Mouse (Mus musculus) cerebellum, adult 18-20 months (tissue): ENCODE measurements at regions not wholly inside any gene's neighbourhood (a gene's known extent, or its start where the extent isn't known, plus 50 kb on each side); places are given as distances from the start of the nearest gene placed in this dataset.

ENCODE experiments used
- DNase-seq, 2 experiments: peaks; one replicate each; pipeline ENCODE4 v3.0.0; 2021

DNA sequence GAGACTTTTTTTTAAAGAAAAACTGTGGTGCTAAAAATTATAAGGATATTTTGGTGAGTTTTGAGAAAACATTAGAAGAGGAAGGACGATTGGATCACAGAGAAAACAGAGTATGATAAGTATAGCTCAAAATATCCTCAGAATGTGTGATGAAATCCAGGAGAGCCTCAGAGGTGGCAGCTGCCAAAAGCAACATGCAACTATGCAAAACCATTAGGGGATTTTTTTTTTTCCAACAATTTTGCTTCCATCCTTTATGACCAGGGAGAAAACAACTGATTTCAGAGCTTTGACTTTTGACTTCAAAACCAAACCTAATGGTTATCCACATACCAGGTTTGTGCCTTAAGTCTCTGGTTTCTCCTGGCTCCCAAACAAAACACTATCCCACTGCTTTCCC lies 267.4 kb upstream of the Erbb4 start:
- DNase-seq, result no peak

DNA sequence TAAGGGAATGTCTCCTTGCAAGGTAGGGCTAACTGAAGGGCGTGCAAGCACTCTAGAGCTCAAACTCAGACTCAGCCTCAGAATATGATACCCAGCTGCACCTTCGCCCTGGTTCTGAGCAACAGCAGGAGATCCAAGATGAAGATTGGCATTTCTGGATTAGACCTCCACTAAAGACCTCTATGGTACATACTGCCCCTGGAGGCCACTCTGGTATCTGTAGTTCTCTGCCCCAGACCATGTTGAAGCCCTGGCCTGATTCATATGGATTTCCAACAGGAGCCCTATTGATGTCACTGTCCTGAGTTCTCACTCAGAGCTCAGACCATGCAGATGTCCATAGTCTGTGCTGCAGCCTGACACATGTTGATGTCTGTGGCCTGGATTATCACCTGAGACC lies 262.2 kb upstream of the Erbb4 start:
- DNase-seq, result no peak

DNA sequence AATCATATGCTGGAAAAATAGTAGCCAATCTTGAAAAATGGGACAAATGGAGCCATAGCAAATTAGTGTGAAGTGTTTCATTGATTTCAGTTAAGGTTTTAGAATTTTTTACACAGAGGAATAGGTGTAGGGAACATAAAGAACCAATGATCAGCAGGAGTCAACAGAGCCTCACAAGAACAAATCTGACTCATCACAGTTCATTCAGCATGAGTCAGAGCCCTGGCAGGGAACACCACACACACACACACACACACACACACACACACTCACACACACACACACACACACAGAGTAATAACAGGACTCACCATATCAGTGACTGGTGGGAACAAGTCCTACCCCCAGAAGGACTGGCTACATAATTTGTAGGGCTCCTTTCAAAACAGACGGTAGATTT lies 259.7 kb upstream of the Erbb4 start:
- no peak for DNase-seq

DNA sequence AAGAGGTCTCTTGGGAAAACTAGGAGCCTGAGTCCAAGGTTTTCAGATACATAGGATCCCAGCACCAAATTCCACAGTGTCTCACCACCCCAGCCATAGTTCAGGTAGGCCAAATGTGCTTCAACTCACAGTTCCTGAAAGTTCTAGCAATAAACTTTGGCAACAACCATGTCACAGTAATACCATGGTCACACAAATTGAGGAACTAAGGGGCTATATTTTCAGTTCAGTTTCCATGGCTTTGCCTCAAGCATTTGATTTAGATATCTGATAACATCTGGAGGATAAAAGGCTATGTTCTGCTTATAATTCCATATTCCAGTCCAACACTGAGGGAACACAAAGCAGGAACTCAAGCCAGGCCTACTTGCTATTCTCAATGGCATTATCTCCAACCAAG lies 256.2 kb upstream of the Erbb4 start:
- DNase-seq, result no peak

DNA sequence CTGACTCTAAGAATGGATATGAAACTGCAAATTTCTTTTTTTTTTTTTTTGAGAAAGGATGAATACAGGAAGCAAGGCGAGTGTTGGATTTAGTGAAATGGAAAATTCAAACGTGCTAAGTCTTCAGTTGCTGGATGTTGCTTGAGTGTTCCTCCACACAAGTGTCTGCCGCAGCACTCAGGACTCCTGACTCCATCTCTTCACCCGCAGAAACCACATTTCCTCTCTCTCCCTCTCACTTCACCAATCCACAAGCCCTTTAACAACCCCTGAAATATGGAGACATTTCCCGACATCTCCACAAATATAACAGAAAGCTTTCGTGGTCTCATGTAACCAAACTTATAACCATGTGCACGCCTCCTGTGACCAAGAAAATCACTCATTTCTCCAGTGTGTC lies 249.7 kb upstream of the Erbb4 start:
- DNase-seq, result no peak

DNA sequence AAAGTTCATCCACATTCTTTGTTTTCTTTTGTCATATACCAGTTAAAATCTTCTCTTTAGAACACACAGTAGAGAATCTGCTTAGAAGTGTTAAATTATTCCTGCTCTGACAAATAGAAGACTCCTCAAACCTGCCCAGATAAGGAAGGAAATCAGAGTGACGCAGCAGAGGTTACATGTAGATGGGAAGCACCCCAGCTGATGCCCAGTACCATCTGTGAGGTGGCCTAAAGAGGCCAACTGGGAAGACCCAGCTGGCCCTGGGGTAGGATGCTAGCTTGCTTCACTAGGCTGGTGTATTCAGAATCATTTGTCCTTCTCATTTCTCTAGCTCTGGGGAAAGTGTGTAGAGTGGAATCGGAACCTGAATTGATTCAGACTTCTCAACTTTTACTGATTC lies 242.6 kb upstream of the Erbb4 start:
- no peak for DNase-seq

DNA sequence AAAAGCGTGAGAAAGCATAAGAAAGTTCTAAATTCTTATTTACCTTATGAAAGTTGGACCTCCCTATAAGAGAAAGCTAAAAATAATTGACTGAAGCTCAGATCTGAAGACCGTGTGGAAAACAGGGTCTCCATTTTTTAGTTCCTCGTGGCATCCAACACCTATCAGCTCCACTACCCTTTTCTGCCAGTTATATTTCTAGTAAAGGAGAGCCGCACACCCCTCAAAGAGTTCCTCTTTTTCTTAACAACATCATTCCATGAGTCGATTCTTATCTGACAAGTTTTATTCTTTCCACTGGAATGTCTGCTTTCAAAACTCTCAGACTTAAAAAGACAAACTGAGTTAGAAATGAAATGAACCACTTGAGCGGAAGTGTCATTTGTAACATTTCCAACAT lies 242.0 kb upstream of the Erbb4 start:
- no peak for DNase-seq

DNA sequence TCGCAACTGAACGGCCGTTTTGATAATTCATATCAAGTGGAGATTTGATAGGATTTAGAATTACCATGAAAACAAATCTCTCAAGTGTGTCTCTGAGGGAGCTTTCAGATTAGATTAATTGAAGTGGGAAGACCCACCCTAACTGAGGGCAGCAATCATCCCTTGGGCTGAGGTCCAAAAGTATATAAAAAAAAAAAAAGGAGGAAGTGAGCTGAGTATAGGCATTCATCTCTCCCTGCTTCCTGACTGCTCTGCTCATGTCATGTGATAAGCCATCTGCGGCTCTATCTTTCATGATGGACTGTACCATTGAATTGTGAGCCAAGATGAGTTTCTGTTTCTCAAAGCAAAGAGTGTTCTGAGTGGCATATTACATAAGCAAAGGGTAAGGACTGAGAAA lies 234.2 kb upstream of the Erbb4 start:
- no peak for DNase-seq

DNA sequence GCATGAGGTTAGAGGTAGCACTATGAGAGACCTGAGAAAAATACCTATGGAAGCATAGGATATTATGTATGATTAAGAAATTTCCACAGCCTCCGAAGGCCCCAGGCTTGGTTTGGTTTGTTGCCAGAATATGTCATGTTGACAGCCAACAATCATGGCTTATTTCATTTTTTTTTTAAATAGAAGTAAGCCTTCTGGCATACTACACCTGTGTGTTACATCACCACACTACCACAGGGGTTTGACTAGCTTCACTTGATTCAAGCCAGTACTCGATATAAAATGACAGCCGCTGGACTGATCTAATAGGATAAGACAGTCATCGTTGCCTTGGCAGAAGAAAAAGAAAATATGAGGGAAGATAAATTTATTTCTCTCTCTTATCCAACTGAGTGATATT lies 232.6 kb upstream of the Erbb4 start:
- no peak for DNase-seq

DNA sequence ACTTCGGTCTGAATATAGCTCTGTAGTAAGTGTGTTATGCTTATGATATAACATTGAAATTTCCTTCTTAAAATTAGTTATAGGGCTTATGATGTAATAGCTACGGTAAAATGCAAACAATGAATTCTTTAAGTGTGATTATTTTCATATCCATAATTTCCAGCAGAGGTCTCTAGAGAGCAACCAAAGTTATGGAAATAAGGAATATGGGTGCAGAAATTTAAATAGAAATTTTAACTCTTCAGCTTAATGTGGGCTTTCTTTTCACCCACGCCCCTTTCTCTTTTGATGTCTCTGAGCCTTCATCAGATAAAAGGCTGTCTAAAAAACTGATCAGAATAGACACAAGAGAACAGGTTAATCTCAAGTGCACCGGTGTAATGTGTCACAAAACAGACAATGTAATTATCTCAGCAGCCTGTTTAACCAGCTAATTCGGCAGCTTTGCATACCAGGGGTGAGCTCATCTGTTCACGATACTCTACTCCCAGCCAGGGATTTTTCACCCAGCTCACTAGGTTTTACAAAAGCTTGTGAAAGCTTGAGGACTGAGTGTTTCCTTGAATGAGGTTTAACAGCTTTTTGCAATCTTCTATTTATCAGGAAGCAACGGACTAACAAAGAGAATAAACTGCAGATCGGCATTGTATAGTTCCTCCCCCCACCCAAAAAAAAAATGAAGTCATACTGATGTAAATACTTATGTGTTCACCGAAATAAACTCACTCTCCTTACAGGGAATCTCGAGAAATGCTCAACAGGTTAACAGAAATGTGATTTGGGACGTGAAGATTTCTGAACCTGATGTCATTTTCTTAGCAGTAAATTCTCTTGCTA lies 223.8 kb upstream of the Erbb4 start:
- no peak for DNase-seq

DNA sequence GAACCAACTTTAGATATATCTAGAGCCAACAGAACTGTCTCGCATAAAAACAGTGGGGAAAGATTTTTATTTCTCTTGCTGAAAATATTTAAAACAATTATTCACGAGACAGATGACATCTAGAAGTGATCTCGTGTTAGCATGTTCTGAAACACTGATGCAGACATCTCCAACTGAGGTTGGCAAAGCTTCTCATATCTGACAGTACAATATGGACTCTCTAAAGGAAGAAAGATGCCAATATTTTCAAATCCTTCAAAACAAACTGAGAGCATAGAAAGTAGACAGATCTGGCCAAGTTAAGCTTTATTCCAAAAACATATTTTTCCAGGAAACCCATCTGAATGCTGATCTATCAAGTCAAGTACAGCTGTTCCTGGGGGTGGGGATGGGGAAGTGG lies 221.5 kb upstream of the Erbb4 start:
- DNase-seq, result no peak

DNA sequence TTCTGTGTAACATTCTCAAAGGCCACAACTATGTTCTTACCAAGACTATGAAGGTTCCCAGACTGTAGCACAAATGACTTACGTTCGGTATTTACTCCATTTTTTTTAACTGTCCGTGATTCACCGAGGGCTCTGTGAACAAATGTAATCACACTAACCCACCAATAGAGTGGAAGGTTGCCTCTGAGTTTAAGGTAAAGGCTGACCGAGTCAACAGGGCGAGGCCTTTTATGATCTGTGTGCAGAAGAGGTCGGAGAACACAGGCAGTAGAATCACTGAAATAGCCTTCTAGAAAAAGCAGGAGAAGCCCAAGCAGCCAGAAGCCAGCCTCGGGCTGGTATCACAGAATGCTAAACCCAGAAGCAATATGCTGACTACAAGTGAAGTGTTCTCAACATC lies 218.9 kb upstream of the Erbb4 start:
- DNase-seq, result no peak

DNA sequence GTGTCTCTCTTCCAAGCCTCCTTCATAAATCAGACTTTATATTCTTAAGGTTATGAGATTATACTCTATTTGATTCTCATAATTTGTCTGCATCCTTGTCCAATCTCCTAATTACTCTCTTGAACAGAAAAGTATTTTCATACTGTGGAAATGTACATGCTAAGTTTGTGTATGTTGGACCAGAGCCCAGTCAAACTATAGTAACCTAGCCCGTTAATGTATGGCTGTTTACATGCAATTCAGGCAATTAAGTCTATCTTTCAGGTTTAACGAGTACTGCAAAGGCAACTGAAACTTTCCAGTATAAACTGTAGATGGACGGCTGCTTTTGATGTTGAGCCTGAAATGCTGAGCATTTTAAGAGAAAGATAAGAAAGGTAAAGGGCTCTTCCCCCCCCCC lies 211.7 kb upstream of the Erbb4 start:
- DNase-seq, result no peak

DNA sequence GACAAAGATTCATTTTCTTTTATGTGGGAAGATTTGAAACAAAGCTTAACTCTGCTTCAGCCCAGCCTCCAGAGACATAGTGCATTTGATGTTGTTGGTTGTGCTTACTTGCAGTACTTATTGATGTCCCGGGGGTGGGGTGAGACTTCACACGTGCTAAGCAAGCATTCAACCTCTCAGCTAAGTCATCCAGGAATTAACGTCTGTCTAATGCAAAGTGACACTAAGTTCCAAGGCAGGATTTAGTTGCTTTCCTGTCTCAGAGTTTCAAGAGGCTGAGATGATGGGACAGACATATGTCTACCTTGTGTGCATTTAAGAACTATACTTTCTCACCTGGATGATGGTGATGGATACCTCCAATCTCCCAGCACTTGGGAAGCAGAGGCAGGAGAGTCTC lies 189.0 kb upstream of the Erbb4 start:
- no peak for DNase-seq

DNA sequence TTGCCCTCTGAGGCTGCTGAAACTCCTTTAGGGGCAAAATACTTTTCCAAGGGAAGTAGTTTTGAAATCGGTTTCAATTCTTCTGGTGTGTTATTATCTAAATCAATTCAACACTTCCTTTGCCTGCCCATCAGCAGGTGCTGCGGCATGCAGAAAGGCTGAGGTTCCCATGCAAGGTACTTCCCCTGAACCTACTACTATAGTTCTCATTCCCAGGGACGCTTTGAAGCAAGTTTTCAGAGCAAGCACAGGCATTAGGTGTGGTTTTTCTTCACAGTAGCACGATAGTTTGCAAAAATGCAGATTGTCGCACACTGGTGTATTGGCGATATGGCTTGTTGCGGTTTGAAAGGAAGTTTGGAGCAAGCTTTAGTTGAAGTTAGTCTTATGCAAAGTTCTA lies 183.5 kb upstream of the Erbb4 start:
- DNase-seq, result no peak

DNA sequence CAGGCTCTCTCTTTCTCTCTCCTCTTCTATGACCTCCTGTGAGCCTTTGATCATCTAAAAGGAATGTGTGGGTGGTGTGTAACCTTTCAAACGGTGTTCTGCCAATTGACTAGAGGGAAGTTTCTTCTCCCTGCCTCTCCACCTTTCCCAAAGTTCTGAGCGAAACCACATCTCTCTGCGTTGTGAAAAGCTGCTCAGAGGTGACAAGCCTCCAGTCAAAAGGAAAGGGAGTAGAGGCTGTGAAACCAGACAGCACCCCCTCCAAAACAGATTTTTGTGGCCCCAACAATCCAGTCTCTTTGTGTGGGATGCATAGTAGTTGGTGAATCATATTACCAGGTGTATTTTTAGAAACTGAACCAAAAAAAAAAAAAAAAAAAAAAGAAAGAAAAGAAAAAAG lies 178.5 kb upstream of the Erbb4 start:
- DNase-seq, result no peak

DNA sequence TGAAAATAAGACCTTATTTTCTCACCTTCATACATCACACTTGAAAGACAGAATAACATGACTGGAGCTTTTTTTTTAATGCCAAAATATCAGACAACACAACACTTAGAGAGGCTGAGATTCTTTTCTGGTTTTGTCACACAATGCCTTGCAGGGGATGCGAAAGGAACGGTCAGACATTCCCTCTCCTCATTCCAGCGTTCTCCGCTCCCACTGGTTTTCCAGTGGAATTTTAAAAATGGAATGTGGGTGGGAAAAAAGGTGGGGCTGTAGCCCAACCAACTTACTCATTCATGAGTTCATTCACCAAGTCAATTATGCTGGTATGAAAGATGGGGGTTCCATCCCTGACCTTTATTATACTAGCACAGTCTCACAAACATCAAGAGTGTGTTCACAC lies 169.6 kb upstream of the Erbb4 start:
- DNase-seq, result no peak

DNA sequence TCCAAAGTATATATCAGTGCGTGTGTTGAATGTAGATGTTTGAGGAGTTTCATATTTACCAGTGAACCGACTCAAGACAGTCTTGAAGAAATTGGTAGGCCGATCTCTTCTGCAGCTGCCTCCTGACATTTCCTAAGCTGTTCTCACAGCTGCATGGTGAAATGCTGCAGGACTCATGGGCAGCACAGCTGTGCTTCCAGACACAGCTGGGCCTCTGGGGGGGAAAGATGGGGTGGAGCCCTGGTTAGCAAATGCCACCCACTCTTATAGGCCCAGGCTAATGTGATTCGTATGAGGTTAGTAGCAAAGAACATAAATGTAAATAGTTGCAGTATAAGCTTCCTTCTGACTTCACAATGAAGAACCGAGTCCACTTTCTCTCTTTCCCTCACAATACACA lies 139.8 kb upstream of the Erbb4 start:
- no peak for DNase-seq

DNA sequence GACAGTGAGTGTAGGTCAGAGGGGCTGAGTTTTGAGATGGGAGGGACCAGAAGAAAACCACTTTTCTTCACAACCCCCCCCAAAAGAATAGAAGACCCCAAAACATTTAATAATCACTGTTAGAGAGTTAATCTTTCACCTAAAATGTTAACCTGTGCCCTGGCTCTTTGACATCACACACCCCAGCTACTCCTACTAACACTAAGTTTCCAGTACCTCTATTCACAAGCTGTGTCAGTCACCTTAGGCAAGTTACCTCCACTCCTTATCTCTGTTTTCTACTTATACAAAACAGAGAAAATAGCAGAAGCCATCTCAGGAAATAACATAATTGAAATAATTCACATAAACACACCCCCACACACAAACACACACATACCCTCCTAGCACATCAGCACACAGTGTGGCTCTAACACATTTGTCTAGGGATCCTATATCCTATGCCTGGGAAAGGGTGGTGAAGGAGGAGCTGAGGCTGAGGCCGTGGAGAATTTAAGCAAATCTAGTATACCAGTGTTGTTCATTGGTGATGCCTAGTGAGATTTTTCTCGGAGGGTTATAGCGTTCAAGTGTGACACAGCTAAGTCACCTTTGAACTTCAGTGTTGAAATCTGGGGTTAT lies 134.5 kb upstream of the Erbb4 start:
- DNase-seq, result no peak

DNA sequence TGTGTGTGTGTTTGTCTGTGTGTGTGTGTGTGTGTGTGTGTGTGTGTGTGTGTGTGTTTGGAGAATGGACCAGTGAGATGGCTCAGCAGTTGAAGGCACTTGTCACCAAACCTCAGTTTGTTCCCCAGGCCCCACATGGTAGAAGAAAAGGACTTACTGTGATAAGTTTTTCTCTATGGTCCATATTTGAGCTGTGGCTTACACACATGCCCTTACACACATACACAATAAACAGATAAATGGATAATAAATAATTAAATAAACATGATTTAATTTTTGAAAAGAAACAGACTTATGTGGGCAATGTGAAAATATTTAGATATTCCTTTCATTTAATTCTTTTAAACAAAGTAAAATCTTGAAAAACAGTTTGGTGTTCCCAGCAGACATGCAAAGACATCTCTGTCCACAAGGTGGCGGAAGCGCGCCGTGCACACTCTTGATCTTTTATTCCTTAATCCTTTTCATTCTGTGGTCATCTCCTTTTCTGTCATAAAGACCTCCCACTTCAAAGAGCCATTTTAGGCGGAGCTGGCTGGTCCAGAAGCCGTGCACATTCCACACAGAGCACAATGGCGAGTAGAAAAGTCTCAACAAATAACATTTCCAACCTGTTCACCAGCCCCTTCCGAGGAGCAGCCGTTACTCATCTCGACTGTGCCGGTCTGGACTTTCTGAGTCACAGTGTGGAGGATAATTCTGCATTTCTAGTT lies 133.8 kb upstream of the Erbb4 start:
- peak; percentile 19 to 55 for DNase-seq

DNA sequence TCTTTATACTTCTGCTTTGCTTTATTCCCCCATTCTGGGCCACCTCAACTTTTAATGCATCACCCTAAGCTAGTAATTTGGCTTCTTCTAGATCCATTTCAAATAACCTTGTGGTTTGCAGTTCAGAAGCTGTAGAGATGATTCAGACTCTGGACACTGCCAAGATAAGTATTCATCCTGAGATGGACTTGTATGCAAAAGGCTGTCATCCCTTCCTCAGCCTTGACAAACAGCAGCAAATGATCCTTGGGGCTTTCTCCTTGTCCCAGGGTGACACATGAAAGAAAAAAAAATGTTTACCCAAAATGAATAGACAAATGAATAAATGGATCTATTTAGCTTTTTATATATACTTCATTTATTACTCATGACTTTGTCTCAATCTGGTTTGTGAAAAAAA lies 120.0 kb upstream of the Erbb4 start:
- DNase-seq, result no peak

DNA sequence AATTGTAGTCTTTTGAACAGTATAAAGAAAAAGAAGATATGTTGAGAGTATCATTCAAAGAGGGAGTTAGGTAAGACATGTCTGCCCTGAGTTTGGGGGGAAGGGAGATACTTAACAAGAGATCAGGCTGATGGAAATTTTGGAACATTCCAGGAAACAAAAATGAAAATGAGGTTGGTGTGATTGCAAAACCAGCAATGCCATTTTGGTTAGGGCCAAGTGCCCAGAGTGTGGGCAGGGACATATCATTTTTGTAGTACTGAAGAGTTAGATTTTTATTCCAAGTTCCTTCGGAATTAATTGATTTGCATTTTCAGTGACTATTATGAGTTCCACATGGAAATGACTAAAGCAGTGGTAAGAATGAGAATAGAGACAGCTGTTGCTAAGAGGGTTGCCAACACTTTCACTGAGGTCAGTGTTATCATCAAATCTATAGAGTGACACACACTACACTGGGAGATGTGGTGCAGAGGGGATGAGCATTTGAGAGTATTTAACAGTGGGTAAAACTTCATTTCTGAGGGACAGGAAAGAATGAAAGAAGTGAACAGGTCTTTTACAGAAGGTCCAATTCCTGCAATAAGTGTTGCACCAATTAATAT lies 105.1 kb upstream of the Erbb4 start:
- no peak for DNase-seq

DNA sequence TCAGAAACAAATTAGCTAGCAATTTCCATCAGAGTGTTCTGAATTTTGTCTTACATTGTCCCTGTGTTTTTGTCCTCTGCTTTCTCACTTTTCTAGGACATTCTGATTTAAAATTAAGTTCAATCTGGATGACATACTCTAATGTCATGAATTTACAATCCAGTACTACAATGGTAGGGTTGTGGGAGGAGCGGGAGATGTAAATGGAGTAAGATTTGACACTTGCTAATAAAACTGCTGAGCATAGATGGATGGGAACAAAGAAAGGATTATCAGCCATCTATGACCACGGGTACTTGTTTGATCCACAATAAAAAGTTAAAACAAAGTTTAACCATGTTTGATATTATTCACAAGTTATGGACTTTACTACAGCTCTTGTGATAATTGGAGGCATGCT lies 94.9 kb upstream of the Erbb4 start:
- no peak for DNase-seq

DNA sequence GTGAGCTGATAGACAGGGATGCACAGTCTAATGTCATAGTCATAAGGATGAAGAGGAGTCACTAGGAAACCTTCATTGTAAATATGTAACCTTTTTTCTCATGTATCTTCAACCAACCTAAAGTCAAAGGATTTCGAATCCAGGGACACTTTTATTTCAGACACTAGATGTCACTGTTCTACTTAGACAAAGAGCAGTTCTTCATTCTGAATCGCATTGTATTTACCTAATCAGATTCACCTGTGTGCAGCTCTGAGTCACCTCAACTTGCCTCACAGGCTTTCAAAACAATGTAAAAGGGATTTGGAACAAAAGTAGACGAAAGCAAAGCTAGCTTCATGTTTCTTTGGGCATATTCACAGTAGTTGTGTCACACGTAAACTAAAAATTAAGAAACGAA lies 57.3 kb upstream of the Erbb4 start:
- DNase-seq, result no peak
